Mouse (Mus musculus): ENCODE data around the gene Disc1. TPM values are rescaled to one million over a fixed set of nuclear protein-coding genes. Genes with fewer than 3 reads are reported as not detected.

Disc1 gene
- polyA plus RNA-seq, 1 experiment from 2014 or later: 3.8 TPM

GRCm38 (mm10) chr8:125292933-125293591 is 239.1 kb downstream of the Disc1 start:
- Histone ChIP-seq H3K9me3 (ENCODE audit: low read depth, low read length) (no peaks in the 10 kb centered on the region), H3K4me2 (no peak overlapping the region), H3K4me3 (ENCODE audit: low read depth, low read length) (no peak overlapping the region), H3K27me3 (ENCODE audit: insufficient read depth, low read length) (no peaks in the 10 kb centered on the region), H3K27ac (ENCODE audit: low read depth) (peak overlapping the region; percentile 85), H3K4me1 (ENCODE audit: insufficient read depth) (peaks cover 16% of the 10 kb centered on the region), H3K9ac (no peak overlapping the region), H3K36me3 (ENCODE audit: insufficient read depth) (no peaks in the 10 kb centered on the region)
- no peak for TF ChIP-seq CTCF (IDR thresholded peaks at IDR 0.05; ENCODE audit: low read depth)
- ATAC-seq (ENCODE audit: insufficient read depth) (peak; percentile 69), DNase-seq (peak; percentile 85)
- WGBS: 32% methylated on average over 8 of the region's 8 CpGs

- WGBS: 15% methylated on average over 4 of the region's 4 CpGs
- Histone ChIP-seq H3K4me1 (ENCODE audit: insufficient read depth) (peaks cover 18% of the 10 kb centered on the region; the same call in 1 of the 2 replicates), H3K9me3 (ENCODE audit: low read depth, low read length) (no peaks in the 10 kb centered on the region), H3K36me3 (ENCODE audit: insufficient read depth) (no peaks in the 10 kb centered on the region), H3K9ac (no peak overlapping the region), H3K4me2 (no peak overlapping the region), H3K27me3 (ENCODE audit: insufficient read depth, low read length) (no peaks in the 10 kb centered on the region), H3K4me3 (ENCODE audit: low read depth, low read length) (no peak overlapping the region), H3K27ac (ENCODE audit: low read depth) (no peak overlapping the region)
- peak; percentile 83 for DNase-seq
- no peak for ATAC-seq (ENCODE audit: insufficient read depth)
- no peak for TF ChIP-seq CTCF (IDR thresholded peaks at IDR 0.05; ENCODE audit: low read depth)
Measured at GRCm38 (mm10) chr8:125299248-125299647, 245.3 kb downstream of the Disc1 start.

- 0 out of 2 replicates have a peak, but pooled peaks cover 15% of the 10 kb centered on the region for H3K4me1 ChIP-seq (ENCODE audit: insufficient read depth)
- no peak for TF ChIP-seq CTCF (IDR thresholded peaks at IDR 0.05; ENCODE audit: low read depth)
- H3K27ac ChIP-seq (ENCODE audit: low read depth): no peak overlapping the region
- H3K9me3 ChIP-seq (ENCODE audit: low read depth, low read length): no peaks in the 10 kb centered on the region
- H3K27me3 ChIP-seq (ENCODE audit: insufficient read depth, low read length): no peaks in the 10 kb centered on the region
- no peak overlapping the region for H3K9ac ChIP-seq
- H3K4me3 ChIP-seq (ENCODE audit: low read depth, low read length): no peak overlapping the region
- ATAC-seq (ENCODE audit: insufficient read depth): peak; percentile 83
- no peak overlapping the region for H3K4me2 ChIP-seq
- no peaks in the 10 kb centered on the region for H3K36me3 ChIP-seq (ENCODE audit: insufficient read depth)
- DNase-seq: peak; percentile 79
- WGBS: 27% methylated on average over 8 of the region's 8 CpGs
Measured at GRCm38 (mm10) chr8:125301931-125302361, 248.0 kb downstream of the Disc1 start.

- no peak for TF ChIP-seq CTCF (IDR thresholded peaks at IDR 0.05; ENCODE audit: low read depth)
- no peak for DNase-seq
- WGBS: 76% methylated on average over 10 of the region's 10 CpGs
- H3K4me2 ChIP-seq: no peak overlapping the region
- no peak for ATAC-seq (ENCODE audit: insufficient read depth)
- H3K27me3 ChIP-seq (ENCODE audit: insufficient read depth, low read length): no peaks in the 10 kb centered on the region
- H3K4me3 ChIP-seq (ENCODE audit: low read depth, low read length): no peak overlapping the region
- no peak overlapping the region for H3K9ac ChIP-seq
- no peaks in the 10 kb centered on the region for H3K9me3 ChIP-seq (ENCODE audit: low read depth, low read length)
- no peaks in the 10 kb centered on the region for H3K36me3 ChIP-seq (ENCODE audit: insufficient read depth)
- H3K4me1 ChIP-seq (ENCODE audit: insufficient read depth): peaks cover 15% of the 10 kb centered on the region
- H3K27ac ChIP-seq (ENCODE audit: low read depth): no peak overlapping the region
Measured at GRCm38 (mm10) chr8:125306665-125307064, 252.7 kb downstream of the Disc1 start.

GRCm38 (mm10) chr8:125309985-125310384 is 256.0 kb downstream of the Disc1 start:
- Histone ChIP-seq H3K27ac (ENCODE audit: low read depth) (no peak overlapping the region), H3K4me1 (ENCODE audit: insufficient read depth) (peaks cover 19% of the 10 kb centered on the region), H3K36me3 (ENCODE audit: insufficient read depth) (no peaks in the 10 kb centered on the region), H3K4me2 (no peak overlapping the region), H3K27me3 (ENCODE audit: insufficient read depth, low read length) (no peaks in the 10 kb centered on the region), H3K9me3 (ENCODE audit: low read depth, low read length) (no peaks in the 10 kb centered on the region), H3K4me3 (ENCODE audit: low read depth, low read length) (no peak overlapping the region), H3K9ac (no peak overlapping the region)
- WGBS: 51% methylated on average over 14 of the region's 14 CpGs
- TF ChIP-seq CTCF (IDR thresholded peaks at IDR 0.05; ENCODE audit: low read depth): no peak
- no peak for DNase-seq
- ATAC-seq (ENCODE audit: insufficient read depth): no peak

Small RNA genes lying within 50 kb of the gene (microRNA-seq; reads per million reads assigned to microRNA genes)
- gene Gm22197 (ENCODE audit: borderline number of aligned reads): not detected

Other genes starting within 250 kb of the Disc1 start
- 115 and 118 TPM in 2 replicates for gene Gnpat, start 191.2 kb upstream of the Disc1 start, polyA plus RNA-seq (2014; fragmentation: Nextera tagmentation; extraction: Ambion mirVana)
- 43.5 and 44.5 TPM in 2 replicates for gene 2810004N23Rik, start 191.1 kb upstream of the Disc1 start, polyA plus RNA-seq (2014; fragmentation: Nextera tagmentation; extraction: Ambion mirVana)
- 8.9 and 9.8 TPM in 2 replicates for gene Exoc8, start 156.5 kb upstream of the Disc1 start, polyA plus RNA-seq (2014; fragmentation: Nextera tagmentation; extraction: Ambion mirVana)
- gene Sprtn, start 156.3 kb upstream of the Disc1 start, polyA plus RNA-seq (2014; fragmentation: Nextera tagmentation; extraction: Ambion mirVana): 9.5 and 10.1 TPM in 2 replicates
- 14.4 and 16.2 TPM in 2 replicates for gene Egln1, start 104.9 kb upstream of the Disc1 start, polyA plus RNA-seq (2014; fragmentation: Nextera tagmentation; extraction: Ambion mirVana)
- gene Tsnax, start 41.2 kb upstream of the Disc1 start, polyA plus RNA-seq (2014; fragmentation: Nextera tagmentation; extraction: Ambion mirVana): 131 and 133 TPM in 2 replicates